Mouse (Mus musculus) embryo, embryonic 11.5 days (tissue): ENCODE measurements around the gene E2f6.

Source experiments
- DNase-seq: peaks from one replicate; pipeline ENCODE4 v3.0.0-alpha.2; 2012; ENCODE audit warnings: low read depth, low spot score

E2f6 gene

GRCm38 (mm10) chr12:16872926-16873464 is 62.2 kb downstream of the E2f6 start:
- no peak for DNase-seq

DNA sequence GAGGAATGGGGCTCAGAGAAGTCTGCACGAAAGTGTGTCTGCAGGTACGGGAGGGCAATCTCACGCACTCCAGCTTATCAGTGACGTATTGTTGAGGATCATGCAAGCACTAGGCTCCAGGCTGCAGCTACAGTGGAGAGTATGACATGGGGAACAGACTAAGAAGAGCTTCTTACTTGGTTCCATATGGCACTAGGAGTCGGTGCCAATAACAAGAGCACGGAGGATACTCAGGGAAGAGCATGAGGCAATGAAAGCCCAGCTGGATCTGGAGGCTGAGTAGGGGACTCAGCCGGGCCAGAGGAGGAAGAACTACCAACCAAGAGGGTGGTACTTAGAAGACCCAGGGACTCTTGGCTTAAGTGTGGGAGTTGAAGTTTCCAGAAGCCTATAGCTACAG is 62.8 kb downstream of the E2f6 start:
- DNase-seq, result no peak

DNA sequence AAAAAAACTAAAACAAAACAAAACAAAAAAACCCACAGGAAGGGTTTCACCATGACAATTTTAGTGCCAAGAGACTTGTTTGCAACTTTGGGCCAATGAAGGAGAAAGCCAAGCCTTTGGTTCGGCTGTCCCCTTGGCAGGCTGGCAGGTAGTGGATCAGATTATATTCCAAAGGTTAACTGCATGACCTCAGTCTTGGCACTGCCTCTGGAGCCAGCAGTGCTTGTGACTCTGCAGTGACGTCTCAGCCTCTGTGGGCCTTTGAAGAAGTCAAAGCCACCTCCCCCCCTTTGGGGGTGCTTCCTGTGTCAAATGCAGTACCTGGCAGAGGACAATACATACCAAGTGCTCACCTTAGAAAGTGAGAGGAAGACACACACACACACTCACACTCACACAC is 63.3 kb downstream of the E2f6 start:
- no peak for DNase-seq

DNA sequence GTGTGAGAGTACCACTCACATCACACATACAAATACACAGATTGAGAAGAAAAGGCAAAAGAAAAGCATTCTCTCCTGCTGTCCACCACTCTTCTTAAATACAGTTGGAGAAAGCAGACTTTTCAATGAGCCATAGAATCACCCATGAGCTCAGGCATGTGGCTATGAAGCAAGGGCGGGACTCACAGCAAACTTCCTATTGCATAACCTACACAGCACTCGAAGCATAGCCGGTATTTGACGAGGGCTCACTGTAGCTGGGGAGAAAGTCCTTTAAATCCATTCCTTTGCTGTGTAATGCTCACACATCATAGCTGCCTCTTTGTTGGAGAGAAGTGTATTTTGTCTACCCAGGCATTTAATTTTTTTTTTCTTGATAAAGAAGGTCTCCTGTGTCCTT is 64.5 kb downstream of the E2f6 start:
- no peak for DNase-seq

- DNase-seq, result no peak
These were observed 64.9 kb downstream of the E2f6 start for GRCm38 (mm10) chr12:16875678-16876077.

- no peak for DNase-seq
These were observed 65.9 kb downstream of the E2f6 start for GRCm38 (mm10) chr12:16876667-16877066.

DNA sequence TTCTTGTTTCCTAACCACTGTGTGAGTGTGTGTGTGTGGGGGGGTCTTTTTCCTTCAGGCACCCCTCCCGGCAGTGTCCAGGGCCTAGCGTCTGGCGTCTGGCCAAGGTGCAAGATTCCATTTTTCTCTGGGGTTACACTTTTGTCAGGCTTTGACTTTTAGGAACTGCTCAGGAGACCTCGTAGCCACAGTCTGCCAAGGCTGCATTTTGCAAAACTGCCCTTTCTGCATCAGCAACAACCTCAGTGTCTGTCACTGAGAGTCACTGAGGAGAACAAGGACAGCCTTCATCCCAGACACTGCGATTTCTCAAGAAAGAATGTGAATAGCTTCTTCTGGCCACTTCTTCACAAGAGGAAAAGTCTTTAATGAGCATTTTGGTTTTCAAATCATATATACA is 66.4 kb downstream of the E2f6 start:
- no peak for DNase-seq

GRCm38 (mm10) chr12:16877679-16878078 is 66.9 kb downstream of the E2f6 start:
- no peak for DNase-seq

DNA sequence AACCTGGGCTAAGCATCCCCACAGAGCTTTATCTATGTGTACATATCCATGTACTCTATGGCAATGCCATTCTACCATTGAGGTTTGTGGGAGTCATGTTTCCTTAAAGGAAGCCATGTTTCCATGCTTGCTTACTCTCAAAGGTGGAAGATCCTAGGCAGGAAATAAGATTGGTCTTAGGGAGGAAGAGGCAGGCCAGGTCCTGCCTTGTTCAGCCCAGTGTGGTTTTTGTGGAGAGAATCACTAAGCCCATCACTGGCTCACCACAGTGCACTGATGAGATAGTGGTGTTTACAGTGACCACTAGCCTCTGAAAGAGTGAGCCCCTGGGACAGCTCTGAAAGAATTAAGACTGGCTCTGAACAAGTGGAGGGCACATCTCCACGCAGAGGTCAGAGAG is 68.6 kb downstream of the E2f6 start:
- DNase-seq, result no peak

GRCm38 (mm10) chr12:16880077-16880476 is 69.3 kb downstream of the E2f6 start:
- no peak for DNase-seq

GRCm38 (mm10) chr12:16882442-16882841 is 71.7 kb downstream of the E2f6 start:
- no peak for DNase-seq

GRCm38 (mm10) chr12:16883111-16883510 is 72.3 kb downstream of the E2f6 start:
- DNase-seq, result no peak

- no peak for DNase-seq
These were observed 73.8 kb downstream of the E2f6 start for GRCm38 (mm10) chr12:16884534-16884933.

- DNase-seq, result no peak
These were observed 75.6 kb downstream of the E2f6 start for GRCm38 (mm10) chr12:16886354-16886753.
